Mouse (Mus musculus) midbrain, embryonic 12.5 days (tissue): ENCODE measurements at regions not wholly inside any gene's neighbourhood (a gene's known extent, or its start where the extent isn't known, plus 50 kb on each side); places are given as distances from the start of the nearest gene placed in this dataset.

ENCODE experiments used
- ATAC-seq: fragments of 200-750 bp; cut with Nextera tagmentation; 2 replicates; pipeline ENCODE4 v1.8.0; 2017; ENCODE audit warnings: low read depth, moderate TSS enrichment, moderate library complexity; ENCODE audit not compliant: low FRiP score
- H3K27ac ChIP-seq: fragments of 300-500 bp; sonication (generic); replicated peaks from 2 replicates; pipeline ENCODE4 v1.5.1; 2016; ENCODE audit warnings: mild to moderate bottlenecking
- H3K27me3 ChIP-seq: fragments of 300-500 bp; sonication (generic); 2 replicates; pipeline ENCODE4 v1.6.1; 2016; ENCODE audit warnings: mild to moderate bottlenecking
- H3K36me3 ChIP-seq: fragments of 300-500 bp; sonication (generic); 2 replicates; pipeline ENCODE4 v1.6.1; 2016
- H3K4me1 ChIP-seq: fragments of 300-500 bp; sonication (generic); 2 replicates; pipeline ENCODE4 v1.6.1; 2016
- H3K4me2 ChIP-seq: fragments of 300-500 bp; sonication (generic); replicated peaks from 2 replicates; pipeline ENCODE4 v1.6.1; 2016; ENCODE audit warnings: mild to moderate bottlenecking, moderate library complexity
- H3K4me3 ChIP-seq: fragments of 300-500 bp; sonication (generic); 2 replicates; pipeline ENCODE4 v1.5.1; 2016; ENCODE audit warnings: mild to moderate bottlenecking
- H3K9ac ChIP-seq: fragments of 300-500 bp; sonication (generic); replicated peaks from 2 replicates; pipeline ENCODE4 v1.6.1; 2016; ENCODE audit warnings: mild to moderate bottlenecking, moderate library complexity
- H3K9me3 ChIP-seq: fragments of 300-500 bp; sonication (generic); 2 replicates; pipeline ENCODE4 v1.6.1; 2016; ENCODE audit warnings: mild to moderate bottlenecking
- WGBS: fragments of 180-500 bp; shearing (Covaris S2); methylation state at CpG from one replicate; pipeline ENCODE4 v1.1.7; 2016; 5-methylcytosine and 5-hydroxymethylcytosine counted together

- Histone ChIP-seq H3K4me1 (peaks cover 3% of the 10 kb centered on the region; the same call in 1 of the 2 replicates), H3K9me3 (no peaks in the 10 kb centered on the region), H3K4me2 (no peak overlapping the region), H3K27ac (no peak overlapping the region), H3K36me3 (no peaks in the 10 kb centered on the region), H3K27me3 (no peaks in the 10 kb centered on the region), H3K9ac (no peak overlapping the region), H3K4me3 (no peak overlapping the region)
- ATAC-seq, result peak; percentile 75; the same call in 1 of the 2 replicates
Measured at GRCm38 (mm10) chr10:15592161-15592560, 874.1 kb upstream of the Gje1 start.

GRCm38 (mm10) chr10:15586081-15586480 is 868.1 kb upstream of the Gje1 start:
- no peaks in the 10 kb centered on the region for H3K9me3 ChIP-seq
- H3K9ac ChIP-seq, result no peak overlapping the region
- no peaks in the 10 kb centered on the region for H3K27me3 ChIP-seq
- no peak for ATAC-seq
- no peaks in the 10 kb centered on the region for H3K36me3 ChIP-seq
- 70% methylated on average over 6 of the region's 6 CpGs for WGBS
- no peaks in the 10 kb centered on the region for H3K4me1 ChIP-seq
- H3K27ac ChIP-seq, result no peak overlapping the region
- no peak overlapping the region for H3K4me2 ChIP-seq
- no peak overlapping the region for H3K4me3 ChIP-seq

DNA sequence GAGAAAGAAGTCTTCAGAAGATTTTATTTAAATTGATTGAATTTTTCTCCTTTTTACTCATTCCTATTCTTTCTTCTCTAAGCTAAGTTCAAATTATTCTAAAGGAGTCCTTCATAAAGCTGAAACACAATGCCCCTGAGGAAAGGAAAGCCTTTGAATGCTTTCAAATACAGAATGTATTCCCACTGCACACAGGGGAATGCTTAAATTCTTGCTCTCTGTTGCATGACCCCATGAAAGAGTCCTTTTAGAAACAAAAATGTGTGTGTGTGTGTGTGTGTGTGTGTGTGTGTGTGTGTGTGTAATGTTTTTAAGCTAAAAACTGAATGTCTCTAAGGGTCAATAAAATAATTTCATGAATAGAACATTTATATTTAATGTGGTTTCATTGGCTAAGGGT is 846.1 kb upstream of the Gje1 start:
- no peak overlapping the region for H3K4me3 ChIP-seq
- no peaks in the 10 kb centered on the region for H3K4me1 ChIP-seq
- H3K27me3 ChIP-seq, result no peaks in the 10 kb centered on the region
- no peak overlapping the region for H3K9ac ChIP-seq
- H3K9me3 ChIP-seq, result no peaks in the 10 kb centered on the region
- no peak for ATAC-seq
- no peak overlapping the region for H3K27ac ChIP-seq
- no peaks in the 10 kb centered on the region for H3K36me3 ChIP-seq
- H3K4me2 ChIP-seq, result no peak overlapping the region

GRCm38 (mm10) chr10:15553407-15554064 is 835.5 kb upstream of the Gje1 start:
- WGBS, result 39% methylated on average over 3 of the region's 3 CpGs
- peak; percentile 69 for ATAC-seq
- Histone ChIP-seq H3K9me3 (no peaks in the 10 kb centered on the region), H3K4me2 (no peak overlapping the region), H3K4me1 (no peaks in the 10 kb centered on the region; the same call in 1 of the 2 replicates), H3K36me3 (no peaks in the 10 kb centered on the region), H3K9ac (no peak overlapping the region), H3K27me3 (no peaks in the 10 kb centered on the region), H3K27ac (no peak overlapping the region), H3K4me3 (no peak overlapping the region)

DNA sequence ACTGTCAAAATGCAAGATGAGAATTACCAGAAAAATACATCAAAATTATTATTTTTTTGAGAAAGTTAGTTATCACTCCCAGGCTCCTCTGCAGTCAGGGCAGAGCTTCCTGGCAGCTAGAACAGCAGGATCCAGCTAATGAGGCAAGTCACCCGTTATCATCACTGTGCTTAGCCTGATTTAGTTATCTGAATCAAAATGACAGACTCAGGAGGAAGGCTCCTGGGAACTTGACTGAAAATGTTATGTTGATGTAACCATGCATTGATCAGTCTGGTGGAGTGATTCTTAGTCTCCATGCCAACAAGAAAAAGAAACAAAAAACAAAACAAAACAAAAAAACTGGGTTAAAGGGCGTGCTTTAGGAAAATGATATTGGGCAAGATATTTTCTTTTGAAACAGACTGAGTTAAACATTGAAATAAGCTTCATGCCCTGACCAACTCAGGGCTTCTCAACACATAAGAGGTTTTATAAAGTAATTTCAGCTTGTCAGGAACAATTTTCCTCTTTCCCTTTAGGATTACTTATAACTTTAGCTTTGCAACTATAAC is 823.9 kb upstream of the Gje1 start:
- Histone ChIP-seq H3K9ac (no peak overlapping the region), H3K4me3 (no peak overlapping the region), H3K4me2 (no peak overlapping the region), H3K27ac (no peak overlapping the region), H3K4me1 (no peaks in the 10 kb centered on the region), H3K9me3 (no peaks in the 10 kb centered on the region), H3K36me3 (no peaks in the 10 kb centered on the region), H3K27me3 (no peaks in the 10 kb centered on the region)
- WGBS, result 25% methylated on average over 2 of the region's 2 CpGs
- peak; percentile 75 for ATAC-seq

DNA sequence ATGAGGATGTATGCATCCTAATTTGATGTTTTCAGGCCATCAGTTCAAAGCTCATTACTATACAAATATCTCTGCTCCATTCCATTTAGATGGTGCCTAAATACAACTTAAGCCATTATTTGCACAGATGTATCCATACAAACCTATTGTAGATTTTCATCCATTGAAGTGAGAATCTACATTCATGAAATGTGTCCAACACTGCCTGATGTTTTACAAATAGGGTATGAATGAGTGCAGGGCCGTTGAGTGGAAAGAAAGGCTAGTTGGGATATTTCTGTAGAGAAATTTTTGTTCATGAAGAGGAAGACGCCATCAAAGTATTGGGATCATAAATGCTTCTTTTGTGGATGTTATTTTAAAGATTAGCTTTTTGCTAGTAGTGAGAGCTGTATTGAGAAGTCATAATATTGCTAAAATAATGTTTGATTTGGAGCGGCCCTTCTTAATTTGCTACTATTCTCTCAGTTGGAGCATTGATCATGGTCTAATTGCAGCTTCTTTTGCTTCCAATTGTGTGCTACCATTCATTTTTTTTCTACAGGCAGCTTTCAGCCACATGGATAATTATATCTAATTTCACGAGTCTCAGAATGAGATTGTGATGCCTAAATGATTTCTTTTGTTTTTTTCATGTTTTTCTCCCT is 822.9 kb upstream of the Gje1 start:
- Histone ChIP-seq H3K4me1 (no peaks in the 10 kb centered on the region), H3K4me3 (no peak overlapping the region), H3K4me2 (no peak overlapping the region), H3K27me3 (no peaks in the 10 kb centered on the region), H3K9me3 (no peaks in the 10 kb centered on the region), H3K27ac (no peak overlapping the region), H3K9ac (no peak overlapping the region), H3K36me3 (no peaks in the 10 kb centered on the region)
- no peak for ATAC-seq
- 81% methylated on average over 4 of the region's 4 CpGs for WGBS

DNA sequence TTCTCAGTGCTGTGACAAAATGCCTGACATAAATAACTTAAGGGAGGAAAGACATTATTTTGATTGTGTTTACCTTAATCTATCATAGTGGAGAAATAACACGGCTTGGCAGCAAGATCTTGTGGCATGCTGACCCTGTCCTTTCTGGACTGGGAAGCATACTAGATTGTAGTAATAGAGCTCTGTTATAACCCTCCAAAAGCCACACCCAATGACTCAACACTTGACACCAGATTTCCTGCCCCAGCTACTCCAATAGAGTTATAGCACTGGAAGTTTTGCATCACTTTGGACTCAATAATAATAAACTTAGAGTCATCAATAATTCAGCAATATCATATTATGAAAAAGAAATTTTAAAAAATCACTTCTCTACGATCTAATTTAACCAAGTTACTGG is 818.0 kb upstream of the Gje1 start:
- H3K9me3 ChIP-seq, result no peaks in the 10 kb centered on the region
- no peaks in the 10 kb centered on the region for H3K4me1 ChIP-seq
- no peak overlapping the region for H3K4me3 ChIP-seq
- no peak for ATAC-seq
- 92% methylated on average over 2 of the region's 2 CpGs for WGBS
- H3K9ac ChIP-seq, result no peak overlapping the region
- no peak overlapping the region for H3K4me2 ChIP-seq
- H3K36me3 ChIP-seq, result no peaks in the 10 kb centered on the region
- no peak overlapping the region for H3K27ac ChIP-seq
- no peaks in the 10 kb centered on the region for H3K27me3 ChIP-seq

DNA sequence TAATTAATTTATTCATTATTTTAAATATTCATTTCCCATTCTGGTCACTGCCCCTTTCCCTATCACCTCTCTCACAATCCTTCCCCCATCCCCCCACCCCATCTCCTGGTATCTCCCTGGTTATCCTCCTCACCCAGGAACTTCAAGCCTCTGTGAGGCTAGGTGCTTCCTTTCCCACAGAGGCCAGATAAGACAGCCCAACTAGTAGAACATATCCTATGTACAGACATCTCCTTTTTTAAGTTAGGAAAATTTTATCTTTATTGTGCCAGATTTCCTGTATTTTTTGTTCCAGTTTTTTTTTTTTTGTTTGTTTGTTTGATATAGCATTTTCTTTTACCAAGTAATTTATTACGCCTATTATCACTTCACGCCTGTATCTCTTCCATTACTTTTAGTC is 769.4 kb upstream of the Gje1 start:
- H3K4me2 ChIP-seq, result no peak overlapping the region
- no peak overlapping the region for H3K4me3 ChIP-seq
- H3K36me3 ChIP-seq, result no peaks in the 10 kb centered on the region
- 91% methylated on average over 2 of the region's 2 CpGs for WGBS
- H3K27me3 ChIP-seq, result no peaks in the 10 kb centered on the region
- H3K27ac ChIP-seq, result no peak overlapping the region
- no peaks in the 10 kb centered on the region for H3K9me3 ChIP-seq
- H3K4me1 ChIP-seq, result no peaks in the 10 kb centered on the region
- ATAC-seq, result no peak
- H3K9ac ChIP-seq, result no peak overlapping the region

DNA sequence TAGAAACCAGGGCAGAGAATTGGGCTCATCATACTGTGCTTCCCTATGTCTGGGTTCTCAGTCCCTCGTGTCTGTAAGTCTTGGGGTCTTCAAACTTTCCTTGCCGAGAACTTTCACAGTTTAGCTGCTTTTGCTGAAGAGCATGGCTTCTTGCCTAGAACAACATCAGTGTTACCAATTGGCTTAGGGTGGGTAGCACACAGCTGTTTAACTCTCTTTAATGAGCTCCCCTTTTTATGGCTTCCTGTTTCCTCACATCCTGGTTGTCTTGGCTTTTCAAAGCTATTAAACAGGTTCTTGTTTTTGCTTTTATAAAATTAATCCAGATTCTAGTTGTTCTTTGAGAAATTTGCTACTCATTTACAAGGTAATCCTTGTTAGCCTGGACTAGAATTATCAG is 725.3 kb upstream of the Gje1 start:
- Histone ChIP-seq H3K4me3 (no peak overlapping the region), H3K4me1 (no peaks in the 10 kb centered on the region), H3K9me3 (no peaks in the 10 kb centered on the region), H3K4me2 (no peak overlapping the region), H3K9ac (no peak overlapping the region), H3K27me3 (no peaks in the 10 kb centered on the region), H3K27ac (no peak overlapping the region), H3K36me3 (no peaks in the 10 kb centered on the region)
- 91% methylated on average over 2 of the region's 2 CpGs for WGBS
- ATAC-seq, result no peak

DNA sequence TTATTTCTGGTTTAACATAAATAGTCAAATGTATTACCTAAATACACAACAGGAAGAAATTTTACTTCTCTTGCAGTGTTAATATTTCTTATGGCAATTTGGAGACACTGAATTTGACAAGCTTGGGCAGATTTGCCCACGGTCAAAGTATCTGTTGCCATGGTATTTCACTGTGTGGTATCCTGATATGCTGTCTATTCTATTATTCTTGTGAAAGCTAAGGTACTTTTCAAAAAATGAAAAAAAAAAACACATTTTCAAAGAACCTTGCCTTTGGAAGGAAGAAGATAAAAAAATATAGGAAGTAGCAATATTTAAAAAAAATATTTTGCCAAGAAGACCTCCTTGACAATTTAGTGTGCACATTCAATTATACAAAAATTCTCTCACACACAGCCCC is 723.2 kb upstream of the Gje1 start:
- WGBS, result 76% methylated on average over 1 of the region's 1 CpGs
- no peak overlapping the region for H3K27ac ChIP-seq
- ATAC-seq, result no peak
- H3K36me3 ChIP-seq, result no peaks in the 10 kb centered on the region
- no peaks in the 10 kb centered on the region for H3K9me3 ChIP-seq
- H3K4me3 ChIP-seq, result no peak overlapping the region
- no peaks in the 10 kb centered on the region for H3K4me1 ChIP-seq
- H3K4me2 ChIP-seq, result no peak overlapping the region
- H3K9ac ChIP-seq, result no peak overlapping the region
- H3K27me3 ChIP-seq, result no peaks in the 10 kb centered on the region

DNA sequence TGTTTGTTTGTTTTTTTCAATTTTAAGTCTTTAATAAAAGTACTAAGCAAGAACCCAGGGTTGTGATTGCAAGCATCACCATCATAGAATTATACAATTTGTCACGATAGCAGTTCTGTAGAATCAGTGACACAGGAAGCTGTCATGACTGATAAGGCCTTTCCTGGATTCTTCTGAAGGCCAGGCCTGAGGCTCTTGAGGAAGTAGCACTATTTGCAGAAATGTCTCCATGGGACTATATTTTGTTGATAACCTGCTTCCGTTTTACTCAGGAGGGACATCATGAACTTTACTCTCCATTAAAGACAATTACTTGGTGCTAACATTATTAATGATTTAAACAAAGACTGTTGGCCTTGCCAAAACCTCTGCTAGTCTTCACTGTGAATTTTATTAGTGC is 708.7 kb upstream of the Gje1 start:
- Histone ChIP-seq H3K9me3 (no peaks in the 10 kb centered on the region), H3K36me3 (no peaks in the 10 kb centered on the region), H3K4me2 (no peak overlapping the region), H3K4me1 (no peaks in the 10 kb centered on the region), H3K9ac (no peak overlapping the region), H3K27me3 (no peaks in the 10 kb centered on the region), H3K27ac (no peak overlapping the region), H3K4me3 (no peak overlapping the region)
- 92% methylated on average over 2 of the region's 2 CpGs for WGBS
- no peak for ATAC-seq

- ATAC-seq, result no peak
- no peak overlapping the region for H3K27ac ChIP-seq
- WGBS, result 27% methylated on average over 2 of the region's 2 CpGs
Measured at GRCm38 (mm10) chr10:15406211-15406610, 688.2 kb upstream of the Gje1 start.

More at GRCm38 (mm10) chr10:15406211-15406610, 688.2 kb upstream of the Gje1 start:
- H3K4me3 ChIP-seq, result no peak overlapping the region
- no peak overlapping the region for H3K9ac ChIP-seq
- no peaks in the 10 kb centered on the region for H3K36me3 ChIP-seq
- no peaks in the 10 kb centered on the region for H3K9me3 ChIP-seq
- H3K4me2 ChIP-seq, result no peak overlapping the region
- H3K4me1 ChIP-seq, result peaks cover 5% of the 10 kb centered on the region; the same call in 1 of the 2 replicates
- no peaks in the 10 kb centered on the region for H3K27me3 ChIP-seq
